Mouse (Mus musculus): ENCODE measurements around the gene Btbd6. TPM values are rescaled to one million over a fixed set of nuclear protein-coding genes. Genes with fewer than 3 reads are reported as not detected.
A peak's percentile ranks its signal among the peaks of the same experiment; 100 is the strongest.

Gene Btbd6
- 10 to 100 TPM; 27.1 to 29.2 TPM for total RNA-seq (2021)
- long read RNA-seq, experiment 1, transcript Btbd6-204 (4 exons, 2,085 nt) = major isoform, 10 of 20 reads
- long read RNA-seq, experiment 1, partial matches to known transcripts = 1 of 20 reads
- long read RNA-seq, experiment 1, other reads (novel, unspliced or antisense) = 3 of 20 reads
- long read RNA-seq, experiment 2, transcript Btbd6-203 (3 exons, 832 nt) = minor isoform, 5 of 41 reads
- long read RNA-seq, experiment 2, transcript Btbd6-204 (4 exons, 2,085 nt) = major isoform, 24 of 41 reads
- long read RNA-seq, experiment 2, transcript Btbd6-202 (5 exons, 1,975 nt) = minor isoform, 5 of 41 reads
- long read RNA-seq, experiment 2, partial matches to known transcripts = 1 of 41 reads
- long read RNA-seq, experiment 2, other reads (novel, unspliced or antisense) = 5 of 41 reads

GRCm38 (mm10) chr12:112976371-112977073 is at the start of gene Btbd6:
Gene Btbd6, plus strand, starts transcription at chr12:112976482.
- DNase-seq (ENCODE audit: low spot score in 2 of 2) = peak; percentile 81 to 83

GRCm38 (mm10) chr12:112927265-112927664 is 49.0 kb upstream of the Btbd6 start:
- no peak for DNase-seq (ENCODE audit: low spot score in 2 of 2)

DNA sequence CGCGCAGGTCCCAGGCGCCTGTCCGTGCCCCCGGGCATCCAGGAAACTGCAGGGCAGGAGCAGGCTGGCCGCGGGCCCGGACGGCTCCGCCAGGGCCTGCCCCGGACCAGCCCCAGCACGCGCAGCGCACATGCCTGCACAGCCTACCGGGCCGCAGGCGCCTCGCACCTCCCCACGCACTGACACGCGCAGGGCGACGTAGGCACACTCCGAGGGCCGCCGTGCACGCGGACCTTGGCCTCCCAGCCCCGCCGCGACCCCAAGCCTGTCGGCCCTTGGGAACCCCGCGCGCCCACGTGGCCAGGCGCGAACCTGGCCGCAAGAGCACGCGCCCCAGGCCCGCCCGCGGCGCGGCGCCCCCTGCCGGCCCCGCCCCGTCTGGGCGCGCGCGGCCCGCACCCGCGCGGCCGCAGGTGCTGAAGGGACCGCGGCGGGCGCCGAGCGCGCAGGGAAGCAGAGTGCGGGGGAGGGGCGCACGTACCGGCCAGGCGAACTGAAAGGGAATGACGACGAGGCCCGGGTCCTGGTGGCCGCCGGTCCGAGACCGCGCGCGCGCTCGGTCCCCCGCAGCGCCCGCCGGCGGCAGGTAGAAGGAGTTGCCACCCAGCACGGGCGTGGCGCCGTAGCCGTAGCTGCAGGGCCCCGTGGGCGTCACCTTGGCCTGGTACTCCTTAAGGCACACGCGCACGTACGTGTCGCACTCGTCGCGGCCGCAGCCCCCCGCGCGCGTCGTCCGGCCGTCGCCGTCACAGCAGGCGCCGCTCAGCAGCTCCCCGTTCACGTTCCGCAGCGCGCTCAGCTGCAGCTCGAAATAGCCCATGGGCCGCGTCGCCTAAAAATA is 47.7 kb upstream of the Btbd6 start:
- DNase-seq (ENCODE audit: low spot score in 2 of 2) = no peak

- no peak for DNase-seq (ENCODE audit: low spot score in 2 of 2)
These were observed 46.5 kb upstream of the Btbd6 start, which contains the start of gene Jag2 for GRCm38 (mm10) chr12:112929562-112930352. Gene Jag2, minus strand, starts transcription at chr12:112929776.

GRCm38 (mm10) chr12:112932647-112933046 is 43.6 kb upstream of the Btbd6 start:
- no peak for DNase-seq (ENCODE audit: low spot score in 2 of 2)

DNA sequence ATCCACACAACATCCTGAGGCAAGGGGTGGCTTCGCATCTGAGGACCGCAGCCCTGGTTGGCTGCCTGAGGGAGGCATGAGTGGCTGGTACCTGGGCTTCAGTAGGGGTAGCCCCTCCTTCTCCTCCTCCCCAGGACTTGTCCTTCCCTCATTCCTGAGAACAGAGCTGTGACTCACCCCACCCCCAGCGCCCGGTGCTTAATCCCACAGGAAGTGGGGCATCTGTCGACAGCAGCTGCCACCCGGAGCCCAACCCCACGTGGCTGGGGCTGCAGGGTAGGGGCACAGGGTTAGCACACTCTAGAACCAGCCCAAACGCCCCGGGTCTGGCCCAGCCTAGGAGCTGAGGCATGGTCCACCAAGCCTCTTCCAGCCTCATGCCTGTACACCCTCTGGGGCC is 38.4 kb upstream of the Btbd6 start:
- DNase-seq (ENCODE audit: low spot score in 2 of 2) = no peak

DNA sequence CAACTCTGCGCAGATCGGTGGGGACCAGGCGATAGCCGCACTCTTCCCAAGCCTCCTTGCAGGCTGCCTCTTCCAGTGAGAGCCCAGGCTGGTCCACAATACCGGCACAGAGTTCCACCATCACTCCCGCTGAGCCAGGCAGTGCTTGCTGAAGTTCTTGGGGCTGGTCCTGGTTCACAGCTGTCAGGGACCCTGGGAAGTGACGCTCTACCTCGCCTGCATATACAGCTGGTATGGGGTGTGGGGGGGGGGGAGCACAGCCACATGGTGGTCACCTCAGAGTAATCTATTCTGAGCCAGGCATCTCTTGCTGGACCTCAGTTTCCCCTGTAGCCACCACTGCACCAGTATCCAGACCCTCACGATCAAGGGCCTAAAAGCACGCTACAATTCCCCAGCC is 37.9 kb upstream of the Btbd6 start:
- DNase-seq (ENCODE audit: low spot score in 2 of 2) = no peak

DNA sequence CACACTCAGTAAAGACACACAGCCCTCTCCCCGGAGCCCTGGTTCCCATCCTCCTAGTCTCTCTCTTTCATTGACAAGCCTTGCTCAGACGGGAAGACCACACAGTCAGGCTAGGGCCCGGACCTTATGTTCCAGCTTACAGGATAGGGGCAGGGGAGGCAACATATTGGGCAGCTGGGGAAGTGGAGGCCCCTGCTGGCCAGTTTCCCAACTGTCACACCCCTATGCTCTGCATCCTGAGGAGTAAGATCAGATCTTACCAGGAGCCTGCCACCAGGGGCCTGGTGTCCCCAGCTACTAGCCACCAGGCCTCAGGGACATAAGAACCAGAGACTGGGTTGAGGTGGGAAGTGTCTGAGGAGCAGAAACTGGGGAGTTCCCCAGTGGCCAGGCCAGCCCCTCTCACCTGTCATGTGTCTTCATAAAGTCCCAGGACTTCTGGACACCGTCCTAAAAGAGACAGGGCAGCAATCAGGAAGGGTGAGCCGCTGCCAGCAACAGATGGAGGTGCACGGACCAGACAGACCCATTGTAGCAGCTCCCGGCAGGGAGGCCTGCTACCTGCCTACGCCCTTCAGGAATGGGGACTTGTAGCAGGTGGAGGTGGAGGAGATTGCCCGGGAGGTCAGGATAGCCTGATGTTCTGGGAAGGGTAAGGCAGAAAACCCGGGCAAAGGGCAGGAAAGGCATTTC is 37.3 kb upstream of the Btbd6 start:
- DNase-seq (ENCODE audit: low spot score in 2 of 2) = no peak

GRCm38 (mm10) chr12:112940238-112940637 is 36.0 kb upstream of the Btbd6 start:
- DNase-seq (ENCODE audit: low spot score in 2 of 2) = no peak

DNA sequence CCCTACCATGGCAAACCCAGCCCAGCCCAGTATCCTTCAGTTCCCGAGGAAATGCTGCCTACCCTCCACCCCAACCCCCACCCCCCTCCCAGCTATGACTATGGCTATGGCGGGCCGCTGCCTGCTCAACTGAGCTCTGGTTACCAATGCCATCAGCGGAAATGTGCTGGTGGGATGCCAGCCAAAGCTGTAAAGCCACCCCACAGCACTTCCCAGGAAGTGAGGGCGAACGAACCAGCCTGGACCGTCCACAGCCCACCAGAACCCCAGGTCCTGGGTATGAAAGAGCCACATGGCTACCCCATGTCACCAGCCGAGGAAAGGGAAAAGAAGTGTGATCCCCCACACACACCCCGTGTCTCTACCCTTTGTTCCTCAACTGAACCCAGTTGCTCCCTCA is 35.6 kb upstream of the Btbd6 start:
- DNase-seq (ENCODE audit: low spot score in 2 of 2) = no peak

GRCm38 (mm10) chr12:112941156-112941775 is 35.0 kb upstream of the Btbd6 start:
- no peak for DNase-seq (ENCODE audit: low spot score in 2 of 2)

- DNase-seq (ENCODE audit: low spot score in 2 of 2) = peak; percentile 42 to 60
These were observed 34.2 kb upstream of the Btbd6 start, which contains the start of gene Nudt14 for GRCm38 (mm10) chr12:112941776-112942713. Gene Nudt14, minus strand, starts transcription at chr12:112942124.

DNA sequence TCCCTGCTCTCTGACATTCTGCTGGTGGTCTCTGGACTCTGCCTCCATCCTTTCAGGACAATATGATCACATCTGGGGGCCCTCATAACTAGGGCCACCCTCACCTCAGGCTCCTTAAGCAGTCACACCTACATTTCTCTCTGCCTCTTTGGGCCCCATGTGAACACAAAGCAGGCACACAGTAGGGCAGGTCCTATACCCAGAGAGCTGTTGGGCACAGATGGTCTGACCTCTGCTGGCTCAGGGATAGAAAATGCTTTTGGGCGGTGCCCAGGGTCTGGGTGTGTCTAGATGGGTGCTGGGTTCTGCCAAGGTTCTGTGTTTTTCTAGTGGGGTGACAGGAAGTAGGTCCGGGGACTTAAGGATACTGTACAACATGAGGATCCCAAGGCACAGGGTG is 32.6 kb upstream of the Btbd6 start:
- no peak for DNase-seq (ENCODE audit: low spot score in 2 of 2)

GRCm38 (mm10) chr12:112947307-112947706 is 29.0 kb upstream of the Btbd6 start:
- no peak for DNase-seq (ENCODE audit: low spot score in 2 of 2)

- DNase-seq (ENCODE audit: low spot score in 2 of 2) = peak; percentile 66 to 75
These were observed 26.1 kb upstream of the Btbd6 start for GRCm38 (mm10) chr12:112950040-112950760.

- no peak for DNase-seq (ENCODE audit: low spot score in 2 of 2)
These were observed 25.5 kb upstream of the Btbd6 start for GRCm38 (mm10) chr12:112950761-112951129.

- DNase-seq (ENCODE audit: low spot score in 2 of 2) = no peak
These were observed 25.0 kb upstream of the Btbd6 start for GRCm38 (mm10) chr12:112951150-112951842.

All from adrenal gland, postnatal 4 days (tissue).